Mouse (Mus musculus) kidney, adult 8-10 months (tissue): ENCODE results near the gene Gfm2.
"Not testable (repeated sequence)": the region's sequence is repeated elsewhere in the genome, so short reads cannot be mapped to it uniquely, and the experiment has no call there.

Source experiments
- DNase-seq, 2 experiments: peaks; one replicate each; pipeline ENCODE4 v3.0.0; 2022

Gfm2 gene

GRCm38 (mm10) chr13:97137466-97138400, at the start of gene Gfm2, which contains the start of gene Nsa2:
Gfm2 (plus strand) TSS chr13:97137937.
Nsa2 (minus strand) TSS chr13:97137937.
- peak; percentile 90 to 92 for DNase-seq

- no peak for DNase-seq
These were observed 49.6 kb upstream of the Gfm2 start for GRCm38 (mm10) chr13:97088183-97088582.

- DNase-seq, result no peak
These were observed 42.0 kb upstream of the Gfm2 start for GRCm38 (mm10) chr13:97095726-97096125.

GRCm38 (mm10) chr13:97099187-97099852, 38.4 kb upstream of the Gfm2 start, which contains the start of gene Gm6169:
Gm6169 (minus strand) TSS chr13:97099237.
- DNase-seq, result peak; percentile 20 to 61

GRCm38 (mm10) chr13:97104996-97105395, 32.7 kb upstream of the Gfm2 start:
- DNase-seq, result no peak

GRCm38 (mm10) chr13:97107721-97108120, 30.0 kb upstream of the Gfm2 start:
- DNase-seq, result peak; percentile 3 to 27

GRCm38 (mm10) chr13:97109046-97109445, 28.7 kb upstream of the Gfm2 start:
- DNase-seq, result peak; percentile 31 to 60

GRCm38 (mm10) chr13:97121341-97121740, 16.4 kb upstream of the Gfm2 start:
- DNase-seq, result no peak

GRCm38 (mm10) chr13:97129654-97130053, 8.1 kb upstream of the Gfm2 start:
- DNase-seq, result not testable (repeated sequence)

GRCm38 (mm10) chr13:97130413-97130812, 7.3 kb upstream of the Gfm2 start:
- DNase-seq, result not testable (repeated sequence)

GRCm38 (mm10) chr13:97138404-97138931, 731 bp downstream of the Gfm2 start:
- DNase-seq, result not testable (repeated sequence)

GRCm38 (mm10) chr13:97142321-97142720, 4.6 kb downstream of the Gfm2 start:
- DNase-seq, result no peak

GRCm38 (mm10) chr13:97145834-97146233, 8.1 kb downstream of the Gfm2 start:
- DNase-seq, result peak in 1 of 2 experiments; percentile 13

GRCm38 (mm10) chr13:97175520-97176264, 38.0 kb downstream of the Gfm2 start:
- DNase-seq, result peak; percentile 65 to 76

GRCm38 (mm10) chr13:97176731-97177130, 39.0 kb downstream of the Gfm2 start:
- no peak for DNase-seq

GRCm38 (mm10) chr13:97178943-97179342, 41.2 kb downstream of the Gfm2 start:
- DNase-seq, result no peak

GRCm38 (mm10) chr13:97180113-97180828, 42.5 kb downstream of the Gfm2 start:
- no peak for DNase-seq

GRCm38 (mm10) chr13:97182821-97183220, 45.1 kb downstream of the Gfm2 start:
- DNase-seq, result no peak

GRCm38 (mm10) chr13:97184168-97184567, 46.4 kb downstream of the Gfm2 start:
- no peak for DNase-seq

- DNase-seq, result no peak
These were observed 46.9 kb downstream of the Gfm2 start for GRCm38 (mm10) chr13:97184656-97185055.

GRCm38 (mm10) chr13:97186346-97186745, 48.6 kb downstream of the Gfm2 start:
- DNase-seq, result no peak

- no peak for DNase-seq
These were observed 50.0 kb downstream of the Gfm2 start for GRCm38 (mm10) chr13:97187693-97188092.
